8 mouse cellular contexts compared by ENCODE assay signal in the genomic region with DNA sequence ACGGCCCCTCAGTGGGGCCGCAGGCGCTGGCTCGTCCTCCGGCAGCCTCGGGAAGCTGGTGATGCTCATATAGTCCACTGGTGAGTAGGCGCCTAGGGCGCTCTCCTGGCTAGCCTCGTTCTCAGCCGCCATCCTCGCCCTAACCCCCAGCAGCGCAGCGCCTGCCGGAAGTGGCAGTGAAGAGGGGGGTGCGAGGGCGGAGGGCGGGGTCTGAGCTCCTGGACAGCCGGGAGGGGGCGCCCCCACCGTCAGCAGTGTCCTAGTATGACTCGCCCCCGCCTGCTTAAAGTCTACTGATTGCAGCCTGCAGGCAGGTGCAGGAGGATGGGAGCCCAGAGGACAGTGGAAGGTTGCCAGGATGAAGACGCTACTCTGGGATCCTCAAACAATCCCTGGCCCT. TPM values are rescaled to one million over a fixed set of nuclear protein-coding genes. Genes with fewer than 3 reads are reported as not detected.
DNase-seq lines count a peak whose midpoint lies in the region; ATAC-seq and TF ChIP-seq lines count a peak whose summit lies in the region.

No protein-coding gene starts in this region.

- H3K4me2 ChIP-seq in hindbrain, embryonic 14.5 days (replicated peaks), result peak overlapping the region; percentile 75
- peak overlapping the region; percentile 46 for H3K4me2 ChIP-seq in lung, postnatal 0 days (replicated peaks; ENCODE audit: low read depth, low read length)

- peak; percentile 42; the same call in 1 of the 2 replicates for ATAC-seq in hindbrain, embryonic 14.5 days (ENCODE audit: low FRiP score)
- no peak for ATAC-seq in lung, postnatal 0 days

- 2% methylated on average over 22 of the region's 23 CpGs for WGBS in hindbrain, embryonic 14.5 days
- WGBS in lung, postnatal 0 days, result 4% methylated on average over 19 of the region's 23 CpGs
- 4% methylated on average over 22 of the region's 23 CpGs for WGBS in thymus, adult 2 months

- peak overlapping the region; percentile 70 for H3K4me3 ChIP-seq in hindbrain, embryonic 14.5 days (replicated peaks; ENCODE audit: low read length)
- H3K4me3 ChIP-seq in lung, postnatal 0 days (ENCODE audit: low read depth, low read length), result peak overlapping the region; percentile 14; the same call in 1 of the 2 replicates
- H3K4me3 ChIP-seq in thymus, adult 2 months (ENCODE audit: control insufficient read depth, insufficient read depth, low read length), result peak overlapping the region; percentile 38

- peak; percentile 43 for DNase-seq in ES-CJ7 (ENCODE audit: low read depth, low spot score)
- peak; percentile 93 for DNase-seq in cerebellum, adult 9-10 months
- peak; percentile 87 to 89 for DNase-seq in frontal cortex, postnatal 36 days (ENCODE audit: low spot score in 2 of 2)
- DNase-seq in hindbrain, embryonic 14.5 days (ENCODE audit: low spot score), result peak; percentile 75
- DNase-seq in layer of hippocampus, postnatal 25 days (ENCODE audit: extremely low spot score in 1 of 2, low spot score in 1 of 2), result peak; percentile 76 to 81
- peak; percentile 58 for DNase-seq in lung, postnatal 0 days (ENCODE audit: low spot score)
- peak; percentile 38 for DNase-seq in ovary, postnatal 14 days (ENCODE audit: low spot score)
- DNase-seq in thymus, adult 2 months, result peak; percentile 93

- peaks cover 5% of the 10 kb centered on the region; the same call in 1 of the 2 replicates for H3K36me3 ChIP-seq in hindbrain, embryonic 14.5 days (replicated peaks; ENCODE audit: control insufficient read depth, insufficient read depth)
- no peaks in the 10 kb centered on the region for H3K36me3 ChIP-seq in lung, postnatal 0 days (ENCODE audit: insufficient read depth, low read length)
- H3K36me3 ChIP-seq in thymus, adult 2 months (ENCODE audit: control insufficient read depth, insufficient read depth, low read length), result no peaks in the 10 kb centered on the region

- H3K27me3 ChIP-seq in hindbrain, embryonic 14.5 days (ENCODE audit: control insufficient read depth, insufficient read depth, low read length), result no peaks in the 10 kb centered on the region
- no peaks in the 10 kb centered on the region; the same call in 1 of the 2 replicates for H3K27me3 ChIP-seq in lung, postnatal 0 days (replicated peaks; ENCODE audit: insufficient read depth, low read length)
- no peaks in the 10 kb centered on the region for H3K27me3 ChIP-seq in thymus, adult 2 months (ENCODE audit: control insufficient read depth, insufficient read depth, low read length)

- peak; percentile 14; the same call in 1 of the 2 replicates for TF ChIP-seq POLR2A in thymus, adult 2 months (IDR thresholded peaks at IDR 0.05; ENCODE audit: control insufficient read depth, extremely low read depth, insufficient read depth, low read length, poor library complexity)

- H3K4me1 ChIP-seq in hindbrain, embryonic 14.5 days (replicated peaks; ENCODE audit: control insufficient read depth, insufficient read depth, low read length), result peaks cover 35% of the 10 kb centered on the region
- peaks cover 5% of the 10 kb centered on the region; the same call in 1 of the 2 replicates for H3K4me1 ChIP-seq in lung, postnatal 0 days (ENCODE audit: insufficient read depth, low read depth, low read length)
- H3K4me1 ChIP-seq in thymus, adult 2 months (replicated peaks; ENCODE audit: control insufficient read depth, insufficient read depth, low read length), result peaks cover 24% of the 10 kb centered on the region

- H3K9ac ChIP-seq in hindbrain, embryonic 14.5 days, result peak overlapping the region; percentile 89
- H3K9ac ChIP-seq in lung, postnatal 0 days (replicated peaks; ENCODE audit: low read depth), result no peak overlapping the region

- peak; percentile 52 for TF ChIP-seq CTCF in lung, postnatal 0 days (IDR thresholded peaks at IDR 0.05)
- TF ChIP-seq CTCF in thymus, adult 2 months (IDR thresholded peaks at IDR 0.05; ENCODE audit: borderline replicate concordance, control insufficient read depth, extremely low read depth, insufficient read depth, low read length, poor library complexity), result peak; percentile 81; the same call in 1 of the 2 replicates

- TF ChIP-seq EP300 in lung, postnatal 0 days (IDR thresholded peaks at IDR 0.05), result no peak

- H3K27ac ChIP-seq in hindbrain, embryonic 14.5 days, result peak overlapping the region; percentile 79
- H3K27ac ChIP-seq in lung, postnatal 0 days (ENCODE audit: low read length), result no peak overlapping the region
- H3K27ac ChIP-seq in thymus, adult 2 months (ENCODE audit: control insufficient read depth, insufficient read depth, low read length), result no peak overlapping the region

- H3K9me3 ChIP-seq in hindbrain, embryonic 14.5 days (ENCODE audit: control insufficient read depth, low read length), result no peaks in the 10 kb centered on the region
- H3K9me3 ChIP-seq in lung, postnatal 0 days (ENCODE audit: low read length), result no peaks in the 10 kb centered on the region

RNA-seq across cellular contexts. Expression of a gene that starts 3.1 kb away (rescaled TPM):
- polyA plus RNA-seq in hindbrain, embryonic 14.5 days (2014; fragmentation: Nextera tagmentation; extraction: Ambion mirVana), result 25.3 and 28.5 TPM in 2 replicates
- total RNA-seq in layer of hippocampus, postnatal 25 days (2021), result 10 to 100 TPM; 60.8 to 70.2 TPM
- polyA plus RNA-seq in lung, postnatal 0 days (2015; fragmentation: Nextera tagmentation; extraction: Ambion mirVana), result 15.0 and 16.8 TPM in 2 replicates
- polyA plus RNA-seq in thymus, adult 2 months (2012; rRNA removed), result 56.0 and 59.8 TPM in 2 replicates

RNA-seq across cellular contexts. Expression of a gene that starts 3.4 kb away (rescaled TPM):
- 39.9 and 48.5 TPM in 2 replicates for polyA plus RNA-seq in hindbrain, embryonic 14.5 days (2014; fragmentation: Nextera tagmentation; extraction: Ambion mirVana)
- total RNA-seq in layer of hippocampus, postnatal 25 days (2021), result 100 to 1,000 TPM; 111 to 117 TPM
- polyA plus RNA-seq in lung, postnatal 0 days (2015; fragmentation: Nextera tagmentation; extraction: Ambion mirVana), result 1.0 and 1.2 TPM in 2 replicates
- polyA plus RNA-seq in thymus, adult 2 months (2012; rRNA removed), result 35.1 and 42.8 TPM in 2 replicates

RNA-seq across cellular contexts. Expression of a gene that starts 41.0 kb away (rescaled TPM):
- 32.0 and 33.0 TPM in 2 replicates for polyA plus RNA-seq in hindbrain, embryonic 14.5 days (2014; fragmentation: Nextera tagmentation; extraction: Ambion mirVana)
- total RNA-seq in layer of hippocampus, postnatal 25 days (2021), result 10 to 100 TPM; 54.9 to 73.7 TPM
- polyA plus RNA-seq in lung, postnatal 0 days (2015; fragmentation: Nextera tagmentation; extraction: Ambion mirVana), result 16.7 and 20.0 TPM in 2 replicates
- polyA plus RNA-seq in thymus, adult 2 months (2012; rRNA removed), result 32.8 and 40.5 TPM in 2 replicates

Comparison
In these comparisons a context has a peak if more than half of its experiments do, and no peak if none do; other contexts are left out.
1. DNase-seq: peak in every context shown above with its lines; median percentile 93 in cerebellum, adult 9-10 months; 93 in thymus, adult 2 months; 88 in frontal cortex, postnatal 36 days; 78 in layer of hippocampus, postnatal 25 days; 75 in hindbrain, embryonic 14.5 days; 58 in lung, postnatal 0 days; 43 in ES-CJ7; 38 in ovary, postnatal 14 days.
2. H3K4me3 ChIP-seq: peak in every context shown above with its lines; median percentile 70 in hindbrain, embryonic 14.5 days; 38 in thymus, adult 2 months; 14 in lung, postnatal 0 days.
3. RNA of a gene that starts 3.4 kb away (polyA plus RNA-seq): 39.9 to 48.5 TPM in hindbrain, embryonic 14.5 days and 35.1 to 42.8 TPM in thymus, adult 2 months; 1.0 to 1.2 TPM in lung, postnatal 0 days; every median in the first group is over 10 times any median in the second.